Mouse (Mus musculus) brain, embryonic 14.5 days (tissue): ENCODE data around the gene Dus4l. TPM values are rescaled to one million over a fixed set of nuclear protein-coding genes. Genes with fewer than 3 reads are reported as not detected.
"Not testable (repeated sequence)": the region's sequence is repeated elsewhere in the genome, so short reads cannot be mapped to it uniquely, and the experiment has no call there.

Experiments
- DNase-seq: peaks from one replicate; pipeline ENCODE4 v3.0.0-alpha.2; 2011; ENCODE audit warnings: low read depth
- CTCF ChIP-seq: fragments of 200-500 bp; IDR thresholded peaks from 2 replicates; pipeline ENCODE4 v1.5.1; 2012; ENCODE audit warnings: inconsistent platforms, mild to moderate bottlenecking, moderate library complexity, borderline replicate concordance; ENCODE audit not compliant: insufficient read depth, insufficient read length; ENCODE audit errors: extremely low read depth
- POLR2A ChIP-seq: fragments of 200-500 bp; IDR thresholded peaks from 2 replicates; pipeline ENCODE4 v1.6.1; 2012; ENCODE audit warnings: mild to moderate bottlenecking, inconsistent platforms, borderline replicate concordance; ENCODE audit not compliant: poor library complexity, insufficient read depth, insufficient read length, severe bottlenecking; ENCODE audit errors: extremely low read depth
- polyA plus RNA-seq: library from polyadenylated mRNA; depleted of rRNA; stranded (reverse); fragments of >200 nt; gene quantifications from 2 replicates; pipeline ENCODE4 v1.2.3, GENCODE M21; 2012; rRNA removed

Dus4l gene
- polyA plus RNA-seq, 1 experiment = 7.5 TPM

GRCm38 (mm10) chr12:31635240-31635607 lies 19.4 kb downstream of the Dus4l start:
- no peak for TF ChIP-seq POLR2A
- no peak for DNase-seq

DNA sequence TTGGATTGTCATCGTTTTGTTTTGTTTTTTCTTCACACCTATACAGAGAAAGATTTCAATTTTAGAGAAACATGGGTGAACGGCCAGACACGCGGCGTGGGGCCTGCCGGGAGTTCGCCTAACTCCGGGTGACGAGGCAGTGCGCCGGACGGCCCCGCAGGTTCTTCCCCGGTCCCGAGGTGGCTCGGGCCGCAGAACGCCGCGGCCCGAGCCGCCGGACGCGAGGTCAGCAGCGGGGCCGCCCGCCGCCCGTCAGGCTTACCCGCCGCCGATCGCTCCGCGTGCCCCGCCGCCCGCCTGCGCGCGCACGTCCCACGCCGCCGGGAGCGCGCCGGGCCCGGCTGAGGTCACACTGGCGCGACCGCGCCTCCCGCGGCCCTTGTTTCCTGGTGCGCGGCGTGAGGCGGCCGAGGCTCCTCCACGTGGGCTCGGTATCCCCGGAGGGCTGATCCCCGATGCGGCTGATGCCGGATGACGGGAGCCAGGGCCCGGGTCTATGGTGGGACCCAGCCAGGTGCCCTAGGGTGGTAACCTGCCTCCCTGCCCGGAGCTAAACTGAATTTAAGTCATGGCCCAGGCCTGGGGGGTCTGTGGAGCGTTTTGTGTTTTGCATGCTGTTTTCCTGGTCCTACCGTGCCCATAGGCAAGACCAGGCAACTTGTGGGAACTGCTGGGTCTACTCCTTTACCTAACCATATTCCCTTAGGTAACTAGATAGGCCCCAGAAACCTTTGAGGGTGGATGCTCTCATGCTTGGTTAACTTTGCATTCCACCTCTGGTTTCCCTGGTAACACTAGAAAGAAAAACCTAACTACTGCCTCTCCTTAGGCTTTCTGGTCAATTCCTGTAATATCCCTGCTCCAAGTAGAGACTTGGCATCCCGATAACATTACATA lies 20.0 kb downstream of the Dus4l start, which contains the start of gene Bcap29:
Bcap29 (minus strand) TSS at position 316 of the 897 bp plus-strand sequence.
- DNase-seq = peak; percentile 82
- no peak for TF ChIP-seq CTCF
- peak; percentile 30; the same call in 1 of the 2 replicates for TF ChIP-seq POLR2A

GRCm38 (mm10) chr12:31633970-31634342 lies 20.7 kb downstream of the Dus4l start:
- TF ChIP-seq CTCF (no peak), POLR2A (no peak)
- peak; percentile 58 for DNase-seq

GRCm38 (mm10) chr12:31628396-31628795 lies 26.2 kb downstream of the Dus4l start:
- not testable (repeated sequence) for DNase-seq

GRCm38 (mm10) chr12:31625016-31625415 lies 29.6 kb downstream of the Dus4l start:
- TF ChIP-seq CTCF (no peak), POLR2A (no peak)
- DNase-seq = no peak

DNA sequence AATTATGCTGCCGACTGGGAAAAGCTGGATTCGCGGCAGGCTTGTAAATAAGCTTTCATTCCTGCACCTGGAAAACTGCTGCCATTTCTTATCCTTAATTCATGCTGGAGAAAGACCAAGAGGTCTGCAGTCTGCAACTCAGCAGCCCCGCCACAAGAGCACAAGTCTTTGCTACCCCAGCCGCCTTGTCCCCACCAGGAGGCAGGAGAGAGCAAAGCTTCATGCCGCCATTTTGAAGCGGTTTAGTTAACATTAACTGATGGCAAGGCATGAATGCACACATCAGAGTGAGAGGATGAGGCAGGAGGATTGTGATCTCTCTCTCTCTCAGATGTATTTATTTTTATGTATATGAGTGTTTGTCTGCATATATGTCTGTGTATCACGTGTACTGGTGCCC lies 34.5 kb downstream of the Dus4l start:
- DNase-seq = no peak
- TF ChIP-seq POLR2A = no peak
- 0 out of 2 replicates have a peak, but pooled peaks have one; percentile 11 for TF ChIP-seq CTCF

GRCm38 (mm10) chr12:31613353-31613752 lies 41.3 kb downstream of the Dus4l start:
- DNase-seq = no peak
- no peak for TF ChIP-seq CTCF
- TF ChIP-seq POLR2A = no peak

GRCm38 (mm10) chr12:31608138-31608537 lies 46.5 kb downstream of the Dus4l start:
- TF ChIP-seq CTCF (no peak), POLR2A (no peak)
- no peak for DNase-seq

DNA sequence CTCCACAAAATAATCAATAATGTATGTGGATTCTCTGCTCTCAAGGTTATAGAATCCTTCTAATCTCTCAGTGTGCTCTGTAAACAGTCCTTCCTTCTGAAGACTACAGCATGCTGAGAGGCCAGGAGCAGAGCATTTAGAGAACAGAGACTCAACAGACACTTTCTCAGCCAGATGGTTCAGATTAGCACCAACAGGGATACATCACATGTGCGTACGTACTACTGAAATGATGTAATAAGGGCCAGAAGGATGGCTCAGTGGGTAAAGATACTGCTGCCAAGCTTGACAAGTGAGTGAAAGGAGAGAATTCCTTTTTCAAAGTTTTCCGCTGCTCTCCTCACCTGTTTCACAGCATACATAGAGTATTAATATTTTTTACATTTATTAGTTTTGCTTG lies 49.7 kb downstream of the Dus4l start:
- TF ChIP-seq CTCF (no peak), POLR2A (no peak)
- DNase-seq = peak; percentile 43

DNA sequence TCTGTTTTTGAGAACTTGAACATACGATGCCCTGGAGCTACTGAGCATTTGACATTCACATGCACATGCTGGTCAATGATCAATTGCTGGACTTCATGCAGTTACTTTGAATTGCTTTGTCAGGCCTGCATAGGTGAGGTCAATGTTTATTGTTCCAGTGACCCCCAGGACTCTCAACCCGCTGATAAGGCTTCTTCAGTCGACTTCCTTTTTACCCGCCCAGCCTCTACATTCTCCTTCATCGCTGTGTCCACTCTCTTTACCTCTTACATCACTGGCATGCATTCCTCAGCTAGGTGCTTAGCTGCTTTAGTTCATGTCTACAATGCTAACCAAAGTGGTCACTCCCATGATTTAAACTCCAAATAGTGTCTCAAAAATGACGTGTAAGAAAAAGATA lies 51.0 kb downstream of the Dus4l start:
- no peak for DNase-seq
- TF ChIP-seq POLR2A = no peak
- no peak for TF ChIP-seq CTCF

DNA sequence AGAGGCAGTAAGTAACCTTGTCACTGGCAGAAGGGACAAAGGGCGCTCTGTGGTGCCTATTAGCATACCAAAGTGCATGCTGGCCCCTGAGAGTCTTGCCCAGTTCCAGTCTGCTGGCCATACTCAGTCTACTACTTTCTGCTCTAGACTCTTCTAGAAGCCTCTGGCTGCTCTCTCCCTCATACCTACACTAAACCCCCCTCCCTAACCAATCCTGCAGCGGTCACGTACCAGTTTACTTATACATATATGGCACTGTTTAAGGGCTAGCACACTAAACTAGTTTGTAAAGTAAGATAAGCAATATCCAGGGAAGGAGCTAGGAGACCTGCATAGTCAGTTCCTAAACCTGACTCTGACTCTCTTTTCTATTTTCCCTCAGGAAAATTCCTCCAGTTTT lies 60.3 kb downstream of the Dus4l start:
- no peak for DNase-seq
- no peak for TF ChIP-seq CTCF
- TF ChIP-seq POLR2A = no peak

DNA sequence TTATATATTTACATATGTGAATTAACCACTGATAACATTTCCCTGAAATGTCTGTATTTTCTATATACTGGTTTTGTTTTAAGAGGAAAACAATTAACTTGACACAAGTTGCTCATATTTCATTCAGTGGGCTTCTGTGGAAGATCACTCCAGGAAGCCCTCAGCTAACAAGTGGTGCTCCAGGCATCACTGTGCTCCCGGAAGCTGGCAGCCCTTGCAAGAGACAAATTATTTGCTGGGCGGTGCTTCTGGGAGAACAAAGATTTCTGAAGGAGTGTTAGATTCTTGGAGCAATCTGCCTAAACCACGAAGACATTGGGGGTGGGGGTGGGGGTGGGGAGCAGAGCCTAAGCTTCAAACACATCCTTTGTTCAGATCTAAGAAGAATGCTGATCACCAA lies 62.6 kb downstream of the Dus4l start:
- no peak for TF ChIP-seq CTCF
- no peak for TF ChIP-seq POLR2A
- no peak for DNase-seq

Other genes starting within 250 kb of the Dus4l start
- gene Cbll1, start 155.2 kb downstream of the Dus4l start, polyA plus RNA-seq = 12.7 and 19.6 TPM in 2 replicates
- 0.05 and 0.08 TPM in 2 replicates for gene Slc26a4, start 94.9 kb downstream of the Dus4l start, polyA plus RNA-seq
- gene Bcap29, start 20.2 kb downstream of the Dus4l start, polyA plus RNA-seq = 10.3 and 11.3 TPM in 2 replicates
- gene Cog5, start within 50 bp of the Dus4l start, polyA plus RNA-seq = 32.9 and 36.2 TPM in 2 replicates
- gene Gpr22, start 59.1 kb upstream of the Dus4l start, polyA plus RNA-seq = 8.4 and 11.0 TPM in 2 replicates